Mouse (Mus musculus): ENCODE measurements at regions not wholly inside any gene's neighbourhood (a gene's known extent, or its start where the extent isn't known, plus 50 kb on each side); places are given as distances from the start of the nearest gene placed in this dataset.

- TF ChIP-seq USF1 (IDR thresholded peaks at IDR 0.05; ENCODE audit: low read depth): no peak
- no peak for TF ChIP-seq CTCF (IDR thresholded peaks at IDR 0.05; ENCODE audit: control insufficient read depth, insufficient read depth, insufficient read length)
- TF ChIP-seq FOSL1 (IDR thresholded peaks at IDR 0.05; ENCODE audit: insufficient read depth, low read length, poor library complexity, severe bottlenecking): no peak
- TF ChIP-seq CEBPB (IDR thresholded peaks at IDR 0.05; ENCODE audit: low read depth): no peak
- TF ChIP-seq MYOD1 (IDR thresholded peaks at IDR 0.05; ENCODE audit: control insufficient read depth, insufficient read length, low read depth): no peak
Measured at GRCm38 (mm10) chr3:99739654-99740053, 145.6 kb upstream of the Spag17 start.

All from C2C12 (cell line).